Mouse (Mus musculus) megakaryocyte, embryonic 14.5 days (primary cell): ENCODE results near the gene Ace3.

ENCODE experiments used
- FLI1 ChIP-seq: IDR thresholded peaks from 2 replicates; pipeline ENCODE4 v1.6.1; 2012; ENCODE audit warnings: low read length, inconsistent platforms, mixed read lengths
- GATA1 ChIP-seq: IDR thresholded peaks from 3 replicates; pipeline ENCODE4 v1.6.1; 2012; ENCODE audit warnings: mixed read lengths, low read length, inconsistent platforms, borderline replicate concordance

DNA sequence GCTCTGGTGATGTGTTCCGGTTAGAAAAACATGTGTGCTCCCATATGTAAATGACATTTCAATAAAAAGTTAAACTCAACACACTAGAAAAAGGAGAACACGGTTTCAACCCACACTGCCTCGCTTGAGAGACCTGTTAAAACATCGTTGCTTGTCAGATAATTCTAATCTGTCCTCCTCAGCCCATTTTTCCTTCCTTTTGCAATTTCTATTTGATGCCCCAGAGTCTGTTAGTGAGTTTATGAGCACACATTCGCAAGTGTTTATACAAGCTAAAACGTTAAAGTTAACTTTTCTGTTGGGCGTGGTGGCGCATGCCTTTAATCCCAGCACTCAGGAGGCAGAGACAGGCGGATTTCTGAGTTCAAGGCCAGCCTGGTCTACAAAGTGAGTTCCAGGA lies 40.5 kb downstream of the Ace3 start:
- no peak for TF ChIP-seq GATA1
- TF ChIP-seq FLI1, result no peak
